Mouse (Mus musculus) ES-E14 (cell line): ENCODE results near the gene Abcg8. TPM values are rescaled to one million over a fixed set of nuclear protein-coding genes. Genes with fewer than 3 reads are reported as not detected.

ENCODE experiments used
- DNase-seq: peaks from one replicate; pipeline ENCODE4 v3.0.0-alpha.2; 2013; ENCODE audit warnings: low read depth, low spot score
- H3K27ac ChIP-seq: 2 replicates; pipeline ENCODE4 v1.5.1; 2012; ENCODE audit warnings: low read depth, mild to moderate bottlenecking, low read length, moderate library complexity, mixed read lengths; ENCODE audit not compliant: poor library complexity, insufficient read depth, severe bottlenecking
- H3K36me3 ChIP-seq: 2 replicates; pipeline ENCODE4 v1.6.1; 2012; ENCODE audit warnings: mild to moderate bottlenecking, low read length, moderate library complexity, mixed read lengths; ENCODE audit not compliant: control insufficient read depth, poor library complexity, insufficient read depth, severe bottlenecking
- H3K4me1 ChIP-seq, 2 experiments: fragments of 150-350 bp in 1 of 2; sonication (generic) in 1 of 2; 2 replicates each; pipeline ENCODE4 v1.6.1; 2012; ENCODE audit warnings: low read length in 2 of 2, mild to moderate bottlenecking in 1 of 2, mixed read lengths in 1 of 2; ENCODE audit not compliant: control insufficient read depth in 2 of 2, insufficient read depth in 2 of 2, poor library complexity in 1 of 2
- H3K4me3 ChIP-seq, 2 experiments: fragments of 150-350 bp in 1 of 2; sonication (generic) in 1 of 2; 2 replicates each; pipeline ENCODE4 v1.5.1; 2012; ENCODE audit warnings: low read length in 2 of 2, low read depth in 1 of 2, mild to moderate bottlenecking in 1 of 2, mixed read lengths in 1 of 2; ENCODE audit not compliant: insufficient read depth in 1 of 2, poor library complexity in 1 of 2, severe bottlenecking in 1 of 2
- H3K9ac ChIP-seq: 2 replicates; pipeline ENCODE4 v1.6.1; 2012; ENCODE audit warnings: low read depth, mild to moderate bottlenecking, low read length, mixed read lengths; ENCODE audit not compliant: poor library complexity, insufficient read depth, severe bottlenecking
- H3K9me3 ChIP-seq: fragments of 150-350 bp; sonication (generic); 2 replicates; pipeline ENCODE4 v1.6.1; 2012; ENCODE audit warnings: low read depth, mild to moderate bottlenecking, low read length; ENCODE audit not compliant: control insufficient read depth, insufficient read depth
- CHD2 ChIP-seq: IDR thresholded peaks from 2 replicates; pipeline ENCODE4 v1.6.1; 2014; ENCODE audit warnings: mild to moderate bottlenecking, low read depth, low read length, inconsistent platforms
- HCFC1 ChIP-seq: IDR thresholded peaks from 2 replicates; pipeline ENCODE4 v1.6.1; 2012; ENCODE audit warnings: low read length, inconsistent platforms, borderline replicate concordance; ENCODE audit not compliant: insufficient read depth
- MAFK ChIP-seq: IDR thresholded peaks from 2 replicates; pipeline ENCODE4 v1.6.1; 2014; ENCODE audit warnings: mild to moderate bottlenecking, low read depth, low read length, inconsistent platforms; ENCODE audit not compliant: insufficient read depth
- ZC3H11A ChIP-seq: IDR thresholded peaks from 2 replicates; pipeline ENCODE4 v1.6.1; 2012; ENCODE audit warnings: low read depth, mild to moderate bottlenecking, inconsistent platforms, low read length, borderline replicate concordance
- ZNF384 ChIP-seq: IDR thresholded peaks from 2 replicates; pipeline ENCODE4 v1.6.1; 2012; ENCODE audit warnings: low read depth, low read length, inconsistent platforms
- in situ Hi-C, 2 experiments: fragments of 600-800 bp; cut with MboI; formaldehyde crosslinking; loops; one replicate each; pipeline ENCODE4 v1.15.1; 2025; ENCODE audit warnings: low sequenced_read_pairs in 2 of 2, inconsistent platforms in 1 of 2; ENCODE audit not compliant: unreplicated experiment in 2 of 2
- total RNA-seq: library from RNA; depleted of rRNA; stranded (reverse); fragments of 300-350 nt; gene quantifications from 2 replicates; pipeline ENCODE4 v1.2.3, GENCODE M21; 2012

Abcg8 gene
- total RNA-seq, 1 experiment: 0.09 TPM

- Histone ChIP-seq H3K9ac (no peak overlapping the region), H3K4me3 (no peak overlapping the region), H3K9me3 (no peaks in the 10 kb centered on the region), H3K4me1 (peaks cover 0 to 2% of the 10 kb centered on the region in 2 experiments; a peak in 1 of 4 replicates), H3K36me3 (no peaks in the 10 kb centered on the region), H3K27ac (no peak overlapping the region)
- DNase-seq: no peak
- TF ChIP-seq MAFK (no peak), HCFC1 (no peak)
- in situ Hi-C loops: no loop called here
Observed at GRCm38 (mm10) chr17:84658951-84659350, 17.2 kb upstream of the Abcg8 start.

GRCm38 (mm10) chr17:84665053-84665452 is 11.0 kb upstream of the Abcg8 start:
- in situ Hi-C loops: no loop called here
- no peak for DNase-seq

DNA sequence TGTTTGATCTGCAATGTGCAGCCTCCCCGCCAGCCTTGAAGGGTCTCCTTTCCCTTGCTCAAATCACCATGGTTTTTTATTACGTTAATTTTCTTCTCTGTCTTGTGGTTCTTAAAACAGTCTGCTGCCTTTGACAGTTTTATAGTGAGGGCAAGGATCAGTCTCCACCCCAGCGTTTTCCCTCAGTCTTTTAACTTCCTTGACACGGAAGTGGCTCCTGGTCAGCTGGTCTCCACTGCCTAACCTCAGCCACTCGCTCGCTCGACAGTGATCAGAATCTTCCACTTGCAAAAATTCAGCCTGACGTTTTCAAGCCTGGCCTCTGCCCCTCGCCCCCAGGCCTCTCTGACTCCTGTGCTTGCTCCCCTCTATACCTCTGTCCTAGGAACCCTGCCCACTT is 10.4 kb upstream of the Abcg8 start:
- H3K4me1 ChIP-seq: no peaks in the 10 kb centered on the region
- in situ Hi-C loops: no loop called here
- no peaks in the 10 kb centered on the region for H3K9me3 ChIP-seq
- TF ChIP-seq HCFC1: no peak
- TF ChIP-seq MAFK: no peak
- no peak overlapping the region for H3K27ac ChIP-seq
- H3K36me3 ChIP-seq: no peaks in the 10 kb centered on the region
- DNase-seq: no peak
- no peak overlapping the region for H3K4me3 ChIP-seq
- no peak overlapping the region for H3K9ac ChIP-seq

More at GRCm38 (mm10) chr17:84665053-84665452, 11.0 kb upstream of the Abcg8 start:
- Histone ChIP-seq H3K36me3 (no peaks in the 10 kb centered on the region), H3K27ac (no peak overlapping the region), H3K4me3 (no peak overlapping the region), H3K9ac (no peak overlapping the region), H3K4me1 (no peaks in the 10 kb centered on the region), H3K9me3 (no peaks in the 10 kb centered on the region)
- TF ChIP-seq ZNF384 (no peak), ZC3H11A (no peak), HCFC1 (no peak), MAFK (no peak), CHD2 (no peak)

- no peak overlapping the region for H3K9ac ChIP-seq
- H3K27ac ChIP-seq: no peak overlapping the region
- no peak overlapping the region for H3K4me3 ChIP-seq
- H3K36me3 ChIP-seq: no peaks in the 10 kb centered on the region
- DNase-seq: no peak
- H3K4me1 ChIP-seq: no peaks in the 10 kb centered on the region
- TF ChIP-seq HCFC1 (no peak), ZNF384 (no peak), CHD2 (no peak), MAFK (no peak), ZC3H11A (no peak)
- in situ Hi-C loops: no loop called here
- no peaks in the 10 kb centered on the region for H3K9me3 ChIP-seq
Observed at GRCm38 (mm10) chr17:84667848-84668247, 8.3 kb upstream of the Abcg8 start.
